Mouse (Mus musculus) spleen, adult 10 weeks (tissue): Measurements from ENCODE around the gene Rgsl1. TPM values are rescaled to one million over a fixed set of nuclear protein-coding genes. Genes with fewer than 3 reads are reported as not detected.

Source experiments
- polyA plus RNA-seq: library from polyadenylated mRNA; stranded (reverse); fragments of 350-450 nt; fragmentation: Illumina TruSeq; extraction: RNeasy Lipid Tissue Mini Kit (QIAGEN cat#74804); gene quantifications from one replicate; pipeline ENCODE4 v1.2.3, GENCODE M21; 2015; ENCODE audit warnings: low replicate concordance; ENCODE audit not compliant: insufficient read depth

Gene Rgsl1
- not detected for polyA plus RNA-seq

DNA sequence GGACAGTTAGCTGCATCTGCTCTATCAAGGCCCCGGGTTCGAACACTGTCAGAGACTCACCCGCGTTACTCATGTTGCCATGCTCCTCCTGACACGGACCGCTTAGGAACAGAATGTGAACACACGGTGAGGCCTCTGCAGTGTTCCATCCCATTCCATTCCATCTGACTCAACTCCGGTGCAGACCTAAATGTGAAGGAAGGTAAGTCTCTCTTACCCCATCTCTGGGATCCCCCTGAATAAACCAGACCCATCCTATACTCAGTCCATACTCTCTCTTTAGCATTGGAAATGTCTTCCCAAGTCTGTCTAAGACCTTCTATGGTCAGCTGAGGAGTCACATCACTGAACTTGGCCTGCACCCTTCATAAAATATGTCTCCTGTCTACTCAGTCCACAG lies at the start of gene Rgsl1:
TSS of gene Rgsl1 (minus strand) at position 101 of the 400 bp plus-strand sequence.

GRCm38 (mm10) chr1:153891442-153891841 lies 47.5 kb upstream of the Rgsl1 start, which contains the start of gene Teddm1a:
Teddm1a (plus strand) TSS chr1:153891742.

DNA sequence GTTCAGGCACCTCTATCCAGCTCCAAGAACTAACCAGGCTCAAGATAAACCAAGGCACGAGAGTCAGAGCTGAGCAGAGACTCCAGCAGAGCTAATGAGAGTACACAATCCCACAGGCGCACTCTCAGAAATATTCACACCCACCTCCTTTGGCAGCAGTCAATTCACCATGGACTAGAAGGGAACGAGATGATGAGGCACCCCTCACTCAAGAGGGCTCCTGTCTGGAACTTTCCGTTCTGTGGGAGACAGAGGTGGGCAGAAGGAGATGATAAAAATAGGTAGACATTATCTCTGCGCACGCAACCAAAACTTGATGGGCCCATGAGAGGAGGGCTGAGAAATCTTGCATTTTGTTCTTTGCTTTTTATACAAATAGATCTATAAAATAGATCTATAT lies 30.1 kb upstream of the Rgsl1 start, which contains the start of gene Teddm1b:
TSS of gene Teddm1b (plus strand) at position 301 of the 400 bp plus-strand sequence.

DNA sequence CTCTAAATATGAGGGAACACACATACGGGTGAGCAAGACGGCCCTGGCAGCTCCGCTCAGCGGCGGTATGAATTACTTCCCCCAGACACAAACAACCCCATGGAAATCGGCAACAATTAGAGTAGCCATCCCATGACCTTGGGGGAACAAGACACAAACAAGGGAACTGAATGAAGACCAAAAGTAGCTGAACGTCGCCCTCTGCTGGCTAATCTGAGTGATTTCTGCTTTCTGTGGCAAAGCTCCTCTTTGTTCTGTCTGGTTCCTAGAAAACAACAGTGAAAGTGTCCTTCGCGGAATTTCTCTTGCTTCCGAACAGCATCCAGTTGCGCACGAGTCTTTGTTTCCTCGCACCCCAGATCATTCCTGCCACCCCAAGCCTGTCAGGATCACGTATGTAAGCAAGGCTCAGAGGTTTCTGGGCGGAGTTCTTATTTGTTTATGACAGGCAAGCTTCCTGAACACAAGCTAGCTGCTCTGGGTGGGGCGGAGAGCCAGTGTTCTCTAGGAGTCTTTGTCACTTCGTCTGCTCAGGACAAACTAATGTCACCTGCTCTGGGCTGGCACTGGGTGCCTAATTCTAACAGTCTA lies 94.6 kb downstream of the Rgsl1 start, which contains the start of gene Rnasel:
TSS of gene Rnasel (plus strand) at position 216 of the 591 bp plus-strand sequence.

DNA sequence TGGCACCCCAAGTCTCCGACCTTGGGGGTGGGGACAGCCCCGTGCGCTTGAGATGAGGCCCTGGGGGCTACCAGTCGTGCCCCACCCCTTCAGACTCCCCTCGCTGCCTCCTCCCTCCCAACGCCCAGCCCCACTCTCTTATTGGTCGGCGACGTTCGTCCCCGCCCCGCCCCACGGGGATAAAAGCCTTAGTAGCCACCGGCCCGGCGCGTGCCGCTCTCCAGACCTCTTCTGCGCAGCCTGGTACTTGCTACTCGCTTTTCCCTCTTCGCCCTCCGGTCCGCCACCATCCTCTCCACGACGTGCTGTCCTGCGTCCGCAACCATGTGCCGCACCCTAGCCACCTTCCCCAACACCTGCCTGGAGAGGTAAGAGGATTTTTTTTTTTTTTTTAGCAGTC lies 103.8 kb downstream of the Rgsl1 start, which contains the start of gene Rgs16:
TSS of gene Rgs16 (plus strand) at position 205 of the 400 bp plus-strand sequence.

Other genes starting within 250 kb of the Rgsl1 start
- gene Rgs8, start 191.1 kb downstream of the Rgsl1 start, polyA plus RNA-seq: 0.11 TPM
- gene Rgs16, start 103.8 kb downstream of the Rgsl1 start, polyA plus RNA-seq: 1.6 TPM
- 61.4 TPM for gene Rnasel, start 94.7 kb downstream of the Rgsl1 start, polyA plus RNA-seq
- gene Teddm1b, start 30.2 kb upstream of the Rgsl1 start, polyA plus RNA-seq: not detected
- gene Teddm1a, start 47.6 kb upstream of the Rgsl1 start, polyA plus RNA-seq: not detected
- gene Glul, start 55.8 kb upstream of the Rgsl1 start, polyA plus RNA-seq: 166 TPM
- 0.61 TPM for gene Teddm2, start 56.1 kb upstream of the Rgsl1 start, polyA plus RNA-seq